Mouse (Mus musculus) adrenal gland, postnatal 4 days (tissue): Measurements from ENCODE around the gene Trmt6. TPM values are rescaled to one million over a fixed set of nuclear protein-coding genes. Genes with fewer than 3 reads are reported as not detected.

Experiments used
- total RNA-seq, 2 experiments: library from RNA; stranded (reverse); gene quantifications; 2 replicates each; pipeline ENCODE4 v1.2.3; 2021

Trmt6 gene
- total RNA-seq, 2 experiments from 2014 or later: 29.9 to 30.8 TPM

Other genes starting within 250 kb of the Trmt6 start
- 10 to 100 TPM; 36.9 to 40.5 TPM for gene Gpcpd1, start 228.3 kb downstream of the Trmt6 start, total RNA-seq
- 10 to 100 TPM; 12.4 to 12.7 TPM for gene Shld1, start 129.1 kb downstream of the Trmt6 start, total RNA-seq
- gene Chgb, start 34.8 kb downstream of the Trmt6 start, total RNA-seq: 1,000 to 10,000 TPM; 1,462 to 1,464 TPM
- gene Mcm8, start 86 bp upstream of the Trmt6 start, total RNA-seq: 1 to 10 TPM; 7.9 to 8.0 TPM
- gene Crls1, start 30.6 kb upstream of the Trmt6 start, total RNA-seq: 10 to 100 TPM; 45.4 to 51.1 TPM
- 1 to 10 TPM; 5.3 to 6.3 TPM for gene Lrrn4, start 64.8 kb upstream of the Trmt6 start, total RNA-seq
- 1 to 10 TPM in 1 of 2 experiments, not detected in 1; 1.9 TPM for gene Fermt1, start 129.9 kb upstream of the Trmt6 start, total RNA-seq